Mouse (Mus musculus) erythroblast, embryonic 14.5 days (primary cell): Measurements from ENCODE around the gene Trib2. TPM values are rescaled to one million over a fixed set of nuclear protein-coding genes. Genes with fewer than 3 reads are reported as not detected.

Source experiments
- H3K27me3 ChIP-seq: 2 replicates; pipeline ENCODE4 v1.6.1; 2012; ENCODE audit warnings: inconsistent platforms; ENCODE audit not compliant: control insufficient read depth
- H3K36me3 ChIP-seq: 2 replicates; pipeline ENCODE4 v1.6.1; 2012; ENCODE audit warnings: mild to moderate bottlenecking, inconsistent platforms; ENCODE audit not compliant: control insufficient read depth
- H3K4me1 ChIP-seq: 2 replicates; pipeline ENCODE4 v1.6.1; 2012; ENCODE audit warnings: inconsistent platforms; ENCODE audit not compliant: control insufficient read depth
- H3K4me3 ChIP-seq: replicated peaks from 2 replicates; pipeline ENCODE3; 2012; ENCODE audit warnings: moderate library complexity, mild to moderate bottlenecking, inconsistent platforms
- H3K9me3 ChIP-seq: 2 replicates; pipeline ENCODE4 v1.6.1; 2012; ENCODE audit warnings: low read length, inconsistent platforms, mixed read lengths; ENCODE audit not compliant: control insufficient read depth
- GATA1 ChIP-seq: IDR thresholded peaks from 2 replicates; pipeline ENCODE4 v1.6.1; 2012; ENCODE audit warnings: low read length, inconsistent platforms, mixed read lengths
- TAL1 ChIP-seq: IDR thresholded peaks from 3 replicates; pipeline ENCODE4 v1.6.1; 2012; ENCODE audit warnings: low read length, inconsistent platforms, mixed read lengths
- polyA plus RNA-seq: library from polyadenylated mRNA; stranded (reverse); fragments of >175 nt; gene quantifications from 2 replicates; pipeline ENCODE4 v1.2.3, GENCODE M21; 2012

The Trib2 gene
- polyA plus RNA-seq, 1 experiment = not detected

GRCm38 (mm10) chr12:15838201-15838600 lies 21.5 kb upstream of the Trib2 start:
- no peaks in the 10 kb centered on the region for H3K36me3 ChIP-seq
- H3K9me3 ChIP-seq = no peaks in the 10 kb centered on the region
- no peak overlapping the region for H3K4me3 ChIP-seq
- H3K27me3 ChIP-seq = no peaks in the 10 kb centered on the region
- H3K4me1 ChIP-seq = no peaks in the 10 kb centered on the region
- TF ChIP-seq GATA1 = no peak
- TF ChIP-seq TAL1 = no peak

DNA sequence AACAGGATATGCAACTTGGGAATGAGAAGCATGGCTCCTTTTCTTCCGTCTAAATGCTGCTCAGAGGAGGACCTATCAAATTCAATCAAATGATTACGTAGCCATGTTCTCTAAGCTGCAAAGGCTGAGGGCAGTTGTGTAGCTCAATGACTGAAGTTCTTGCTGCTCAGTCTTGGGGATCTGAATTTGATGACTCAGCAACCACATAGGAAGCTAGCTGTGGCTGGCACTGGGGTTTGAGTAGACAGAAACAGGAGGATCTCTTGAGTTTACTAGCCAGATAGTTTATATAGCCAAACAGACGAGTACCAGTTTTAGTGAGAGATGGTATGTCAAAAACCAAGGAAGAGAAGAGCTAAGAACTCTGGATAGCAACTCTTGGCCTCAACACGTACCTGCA lies 20.8 kb upstream of the Trib2 start:
- TF ChIP-seq TAL1 = no peak
- TF ChIP-seq GATA1 = no peak
- no peaks in the 10 kb centered on the region for H3K27me3 ChIP-seq
- no peak overlapping the region for H3K4me3 ChIP-seq
- no peaks in the 10 kb centered on the region for H3K9me3 ChIP-seq
- no peaks in the 10 kb centered on the region for H3K36me3 ChIP-seq
- no peaks in the 10 kb centered on the region for H3K4me1 ChIP-seq

- no peaks in the 10 kb centered on the region for H3K27me3 ChIP-seq
- H3K4me3 ChIP-seq = no peak overlapping the region
- H3K4me1 ChIP-seq = no peaks in the 10 kb centered on the region
- TF ChIP-seq GATA1 = no peak
- no peak for TF ChIP-seq TAL1
- H3K9me3 ChIP-seq = no peaks in the 10 kb centered on the region
- H3K36me3 ChIP-seq = no peaks in the 10 kb centered on the region
Observed at GRCm38 (mm10) chr12:15832674-15833052, 15.9 kb upstream of the Trib2 start.

DNA sequence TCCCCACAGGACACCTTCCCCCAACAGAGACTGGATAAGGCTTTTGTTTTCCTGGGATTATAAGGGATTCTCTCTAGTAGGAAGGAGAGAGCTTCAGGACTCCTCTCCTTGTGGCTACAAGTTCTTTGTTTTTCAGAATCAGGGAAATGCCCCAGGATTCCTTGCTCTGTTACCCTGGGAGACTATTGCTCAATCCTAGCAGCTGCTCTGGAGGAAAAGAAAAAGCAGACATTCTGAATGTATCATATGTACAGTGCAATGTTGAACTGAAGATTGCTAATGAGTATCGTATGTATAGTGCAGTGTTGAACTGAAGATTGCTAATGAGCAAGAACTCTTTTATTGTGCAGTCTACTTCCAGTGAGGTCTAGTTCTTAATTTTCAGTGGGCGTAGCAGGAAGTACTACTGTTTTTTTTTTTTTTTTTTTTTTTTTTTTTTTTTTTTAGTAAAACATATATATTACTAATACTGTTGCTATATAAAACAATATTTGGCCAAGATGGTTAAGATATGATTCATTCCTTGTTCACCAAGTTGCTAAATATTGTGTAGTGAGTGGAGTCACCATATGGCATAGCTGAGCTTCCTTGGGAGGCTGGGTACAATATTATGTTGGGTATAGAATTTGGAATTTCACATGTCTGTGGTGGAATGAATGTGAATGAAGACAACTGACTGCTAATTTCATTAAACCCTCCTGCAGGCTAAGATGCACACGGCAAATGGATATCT lies 15.4 kb upstream of the Trib2 start:
- H3K36me3 ChIP-seq = no peaks in the 10 kb centered on the region
- H3K9me3 ChIP-seq = no peaks in the 10 kb centered on the region
- no peaks in the 10 kb centered on the region for H3K27me3 ChIP-seq
- H3K4me1 ChIP-seq = no peaks in the 10 kb centered on the region
- H3K4me3 ChIP-seq = no peak overlapping the region
- no peak for TF ChIP-seq GATA1
- TF ChIP-seq TAL1 = no peak

GRCm38 (mm10) chr12:15830750-15831149 lies 14.0 kb upstream of the Trib2 start:
- Histone ChIP-seq H3K4me1 (no peaks in the 10 kb centered on the region), H3K36me3 (no peaks in the 10 kb centered on the region), H3K4me3 (no peak overlapping the region), H3K27me3 (no peaks in the 10 kb centered on the region), H3K9me3 (no peaks in the 10 kb centered on the region)
- TF ChIP-seq TAL1 (no peak), GATA1 (no peak)

DNA sequence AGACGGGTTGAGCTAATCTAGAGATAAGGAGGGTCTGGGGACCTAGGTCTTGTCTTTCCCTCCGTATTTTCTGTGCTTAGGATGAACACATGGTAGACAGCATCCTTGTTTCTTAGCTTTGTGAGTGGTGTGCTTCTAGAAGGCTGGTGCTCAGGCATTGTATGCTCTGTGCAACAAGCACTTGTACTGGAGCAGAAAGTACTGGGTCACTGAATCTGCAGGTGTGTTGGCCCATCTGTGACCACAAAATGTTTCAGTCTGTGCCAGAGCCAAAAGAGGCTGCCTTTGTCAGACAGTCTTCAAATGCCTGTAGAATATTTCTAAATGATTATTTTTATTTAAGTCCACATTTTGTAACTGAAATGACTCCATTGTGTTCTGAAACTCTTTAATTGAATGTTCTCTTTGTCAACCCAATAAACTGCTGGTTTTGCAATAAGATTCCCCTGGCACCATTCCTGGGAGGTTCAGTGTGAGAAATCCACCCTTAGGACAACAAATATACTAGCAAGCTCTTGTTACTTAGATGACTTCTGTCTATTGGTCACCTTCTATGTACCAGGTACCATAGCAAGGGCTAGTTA lies 12.2 kb upstream of the Trib2 start:
- Histone ChIP-seq H3K27me3 (no peaks in the 10 kb centered on the region), H3K36me3 (no peaks in the 10 kb centered on the region), H3K9me3 (no peaks in the 10 kb centered on the region), H3K4me3 (no peak overlapping the region), H3K4me1 (no peaks in the 10 kb centered on the region)
- TF ChIP-seq GATA1 = no peak
- no peak for TF ChIP-seq TAL1

DNA sequence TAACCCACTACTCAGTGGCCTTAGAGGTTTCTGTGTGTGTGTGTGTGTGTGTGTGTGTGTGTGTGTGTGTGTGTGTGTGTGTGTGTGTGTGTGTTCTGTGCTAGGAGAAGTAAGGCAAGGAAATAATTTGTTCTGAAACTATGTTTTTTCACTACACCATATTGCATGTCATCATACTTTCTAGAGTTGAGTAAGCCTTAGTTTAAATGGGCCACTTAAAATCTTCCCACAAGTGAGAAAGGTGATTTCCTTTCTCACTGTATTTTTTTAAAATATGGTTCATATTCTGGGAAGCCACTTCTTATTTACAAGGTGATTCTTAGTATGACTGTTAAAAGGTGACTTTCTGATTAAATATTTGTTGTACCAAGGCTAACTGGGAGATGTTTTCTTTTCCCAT lies 4.3 kb upstream of the Trib2 start:
- TF ChIP-seq GATA1 (no peak), TAL1 (no peak)
- H3K4me3 ChIP-seq = no peak overlapping the region
- no peaks in the 10 kb centered on the region for H3K36me3 ChIP-seq
- peaks cover 7% of the 10 kb centered on the region for H3K4me1 ChIP-seq
- no peaks in the 10 kb centered on the region for H3K9me3 ChIP-seq
- peaks cover 14% of the 10 kb centered on the region for H3K27me3 ChIP-seq

DNA sequence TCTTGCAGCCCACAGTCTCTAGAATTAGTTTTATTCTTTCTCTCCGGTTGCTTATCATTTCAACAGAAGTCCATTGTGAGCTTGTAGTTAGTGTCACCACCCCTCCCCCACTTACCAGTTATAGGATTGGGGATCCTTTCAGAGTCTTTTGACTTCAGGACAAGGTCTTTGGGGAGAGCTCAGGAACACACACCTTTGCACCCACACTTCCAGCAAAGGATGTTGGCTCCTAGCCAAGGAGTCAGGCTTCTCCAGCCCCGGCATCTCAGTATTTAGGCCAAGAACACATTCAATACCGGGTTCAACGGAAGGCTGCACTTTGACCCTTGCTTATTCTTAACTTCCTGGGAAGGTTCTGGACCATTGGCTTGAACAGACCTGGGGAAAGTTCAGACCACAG lies 643 bp upstream of the Trib2 start:
- H3K4me1 ChIP-seq = peaks cover 18% of the 10 kb centered on the region
- H3K9me3 ChIP-seq = no peaks in the 10 kb centered on the region
- no peaks in the 10 kb centered on the region for H3K36me3 ChIP-seq
- peaks cover 44% of the 10 kb centered on the region for H3K27me3 ChIP-seq
- H3K4me3 ChIP-seq = peak overlapping the region; percentile 65
- no peak for TF ChIP-seq TAL1
- TF ChIP-seq GATA1 = no peak

DNA sequence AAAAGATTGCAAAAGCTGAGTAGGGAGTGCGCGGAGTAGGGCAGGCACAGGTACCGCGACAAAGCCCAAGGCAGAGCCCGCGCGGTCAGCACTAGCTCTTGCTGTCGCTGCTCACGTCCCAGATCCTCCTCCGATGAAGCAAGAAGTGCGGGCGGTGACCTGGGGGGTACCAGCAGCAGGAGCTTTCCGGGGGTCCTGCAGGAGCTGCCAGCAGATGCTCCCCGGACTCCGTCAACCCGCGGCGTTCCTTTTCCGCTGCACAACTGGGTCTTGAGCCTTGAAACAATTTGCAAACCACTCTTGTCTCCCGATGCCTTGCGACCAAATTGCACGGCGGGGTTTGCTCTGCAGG lies 492 bp downstream of the Trib2 start:
- Histone ChIP-seq H3K27me3 (peaks cover 44% of the 10 kb centered on the region), H3K36me3 (no peaks in the 10 kb centered on the region), H3K9me3 (no peaks in the 10 kb centered on the region), H3K4me3 (peak overlapping the region; percentile 65), H3K4me1 (peaks cover 18% of the 10 kb centered on the region)
- TF ChIP-seq GATA1 = no peak
- TF ChIP-seq TAL1 = no peak
